Mouse (Mus musculus) stomach, postnatal 0 days (tissue): ENCODE data around the gene Tesc.

Experiments
- CTCF ChIP-seq: IDR thresholded peaks from 2 replicates; pipeline ENCODE4 v1.5.1; 2016; ENCODE audit warnings: antibody characterized with exemption, low read depth, mild to moderate bottlenecking, moderate library complexity
- EP300 ChIP-seq: optimal IDR thresholded peaks from 2 replicates; pipeline ENCODE3; 2016; ENCODE audit warnings: antibody characterized with exemption

DNA sequence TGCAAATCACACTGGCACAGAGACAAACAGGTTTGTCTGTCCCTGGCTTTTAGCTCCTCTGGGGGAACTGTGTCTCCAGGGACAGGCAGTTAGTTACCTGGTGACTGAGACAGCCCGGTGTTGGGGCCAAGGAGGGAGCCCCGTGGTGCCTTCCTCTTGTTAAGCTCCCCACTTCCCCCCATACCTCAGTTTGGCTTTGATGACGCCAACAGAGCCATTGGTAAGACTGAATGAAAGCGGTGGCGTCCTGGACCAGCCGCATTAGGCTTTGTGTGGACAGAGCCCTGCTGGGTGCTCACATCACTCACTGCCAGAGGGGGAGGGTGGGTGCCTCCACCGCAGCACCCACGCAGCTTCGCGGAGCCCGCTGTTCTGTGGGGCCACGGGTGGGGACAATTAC, 1.7 kb upstream of the Tesc start:
- TF ChIP-seq CTCF, result no peak
- TF ChIP-seq EP300, result no peak
